Mouse (Mus musculus): ENCODE results near the gene Mpeg1. TPM values are rescaled to one million over a fixed set of nuclear protein-coding genes. Genes with fewer than 3 reads are reported as not detected.
A peak's percentile ranks its signal among the peaks of the same experiment; 100 is the strongest.

Mpeg1 gene
- polyA plus RNA-seq, 2 experiments = 0.92 to 3.5 TPM

DNA sequence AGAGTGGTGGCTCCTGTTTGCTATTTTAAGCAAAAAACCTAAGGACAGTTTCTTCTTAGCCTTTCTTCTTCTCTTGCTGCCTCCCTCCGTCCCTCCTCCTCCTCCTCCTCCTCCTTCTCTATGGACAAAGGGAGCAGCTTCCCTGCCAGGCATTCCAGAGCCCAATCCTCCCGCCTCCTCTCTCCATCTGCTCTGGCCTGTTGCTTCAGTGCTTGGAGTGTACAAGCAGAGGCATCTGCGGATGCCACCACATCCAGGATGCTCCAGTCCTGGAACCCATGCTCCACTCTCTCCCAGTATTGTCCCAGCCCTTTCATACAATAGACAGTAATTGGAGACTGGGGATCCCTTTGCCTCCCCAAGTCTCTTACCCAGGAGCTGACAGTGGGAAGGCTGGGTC is 39.5 kb downstream of the Mpeg1 start:
- Histone ChIP-seq H3K4me1 (ENCODE audit: control insufficient read depth, insufficient read depth, low read length) (peaks cover 7% of the 10 kb centered on the region; the same call in 1 of the 2 replicates), H3K9me3 (ENCODE audit: control insufficient read depth, low read length) (no peaks in the 10 kb centered on the region), H3K4me3 (replicated peaks; ENCODE audit: low read length) (peak overlapping the region; percentile 72), H3K36me3 (ENCODE audit: control insufficient read depth, insufficient read depth, low read length) (no peaks in the 10 kb centered on the region), H3K27me3 (ENCODE audit: control insufficient read depth, insufficient read depth, low read length) (0 out of 2 replicates have a peak, but pooled peaks cover 7% of the 10 kb centered on the region), H3K9ac (ENCODE audit: low read depth, low read length, severe bottlenecking) (0 out of 2 replicates have a peak overlapping the region, but pooled peaks have one; percentile 7), H3K27ac (replicated peaks; ENCODE audit: low read depth, low read length) (0 out of 2 replicates have a peak overlapping the region, but pooled peaks have one; percentile 43), H3K4me2 (replicated peaks; ENCODE audit: low read depth, low read length, severe bottlenecking) (peak overlapping the region; percentile 93)
- no peak for ATAC-seq (ENCODE audit: low FRiP score, low read depth)
- no peak for TF ChIP-seq POLR2A (IDR thresholded peaks at IDR 0.05; ENCODE audit: borderline replicate concordance, extremely low read depth, insufficient read depth, insufficient read length)
- peak; percentile 21 for DNase-seq (ENCODE audit: low spot score)
- WGBS = 14% methylated on average over 3 of the region's 3 CpGs

GRCm38 (mm10) chr19:12500881-12501311 is 40.3 kb downstream of the Mpeg1 start:
- H3K36me3 ChIP-seq (ENCODE audit: control insufficient read depth, insufficient read depth, low read length) = no peaks in the 10 kb centered on the region
- TF ChIP-seq POLR2A (IDR thresholded peaks at IDR 0.05; ENCODE audit: borderline replicate concordance, extremely low read depth, insufficient read depth, insufficient read length) = no peak
- DNase-seq (ENCODE audit: low spot score) = no peak

GRCm38 (mm10) chr19:12501370-12502347 is 41.1 kb downstream of the Mpeg1 start, which contains the start of gene Dtx4:
Gene Dtx4, minus strand, starts transcription at chr19:12501454.
- peak; percentile 94 for DNase-seq (ENCODE audit: low spot score)
- H3K36me3 ChIP-seq (ENCODE audit: control insufficient read depth, insufficient read depth, low read length) = no peaks in the 10 kb centered on the region
- TF ChIP-seq POLR2A (IDR thresholded peaks at IDR 0.05; ENCODE audit: borderline replicate concordance, extremely low read depth, insufficient read depth, insufficient read length) = 0 out of 2 replicates have a peak, but pooled peaks have one; percentile 12
- 0 out of 2 replicates have a peak, but pooled peaks cover 7% of the 10 kb centered on the region for H3K27me3 ChIP-seq (ENCODE audit: control insufficient read depth, insufficient read depth, low read length)
- H3K4me3 ChIP-seq (replicated peaks; ENCODE audit: low read length) = peak within 1 kb of the TSS; percentile 72
- peak within 1 kb of the TSS; percentile 84 for H3K9ac ChIP-seq (ENCODE audit: low read depth, low read length, severe bottlenecking)
- peak within 1 kb of the TSS; percentile 76 for H3K27ac ChIP-seq (replicated peaks; ENCODE audit: low read depth, low read length)
- peak; percentile 87 for ATAC-seq (ENCODE audit: low FRiP score, low read depth)
- peak within 1 kb of the TSS; percentile 93 for H3K4me2 ChIP-seq (replicated peaks; ENCODE audit: low read depth, low read length, severe bottlenecking)
- H3K4me1 ChIP-seq (ENCODE audit: control insufficient read depth, insufficient read depth, low read length) = peaks cover 7% of the 10 kb centered on the region; the same call in 1 of the 2 replicates
- under 1% methylated on average over 58 of the region's 80 CpGs for WGBS
- no peaks in the 10 kb centered on the region for H3K9me3 ChIP-seq (ENCODE audit: control insufficient read depth, low read length)

More at GRCm38 (mm10) chr19:12500881-12501311, 40.3 kb downstream of the Mpeg1 start:
- ATAC-seq (ENCODE audit: low FRiP score, low read depth) = peak; percentile 19
- Histone ChIP-seq H3K9ac (ENCODE audit: low read depth, low read length, severe bottlenecking) (peak overlapping the region; percentile 84), H3K4me2 (replicated peaks; ENCODE audit: low read depth, low read length, severe bottlenecking) (peak overlapping the region; percentile 93), H3K9me3 (ENCODE audit: control insufficient read depth, low read length) (no peaks in the 10 kb centered on the region), H3K4me1 (ENCODE audit: control insufficient read depth, insufficient read depth, low read length) (peaks cover 7% of the 10 kb centered on the region; the same call in 1 of the 2 replicates), H3K27me3 (ENCODE audit: control insufficient read depth, insufficient read depth, low read length) (0 out of 2 replicates have a peak, but pooled peaks cover 7% of the 10 kb centered on the region), H3K27ac (replicated peaks; ENCODE audit: low read depth, low read length) (peak overlapping the region; percentile 76), H3K4me3 (replicated peaks; ENCODE audit: low read length) (peak overlapping the region; percentile 72)
- WGBS = under 1% methylated on average over 25 of the region's 38 CpGs

DNA sequence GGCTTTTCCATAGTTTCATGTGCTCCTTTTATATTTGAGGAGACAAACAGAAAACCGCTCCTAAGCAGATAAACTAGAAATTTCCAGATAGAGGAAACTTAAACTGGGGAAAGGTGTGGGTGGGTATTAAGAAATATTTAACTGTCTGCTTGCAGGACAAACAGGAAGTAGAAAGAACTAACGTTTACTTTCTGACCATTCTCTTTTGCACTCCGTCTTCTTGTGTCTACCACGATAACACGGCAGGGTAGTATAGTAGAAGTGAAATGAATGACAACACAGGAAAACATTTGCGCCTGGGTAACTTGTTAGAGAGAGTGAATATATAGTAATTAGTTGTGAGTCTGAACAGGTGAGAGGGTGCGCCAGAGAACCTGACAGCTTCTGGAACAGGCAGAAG is 42.2 kb downstream of the Mpeg1 start:
- no peaks in the 10 kb centered on the region for H3K36me3 ChIP-seq (ENCODE audit: control insufficient read depth, insufficient read depth, low read length)
- no peak overlapping the region for H3K4me2 ChIP-seq (replicated peaks; ENCODE audit: low read depth, low read length, severe bottlenecking)
- no peak overlapping the region for H3K27ac ChIP-seq (replicated peaks; ENCODE audit: low read depth, low read length)
- ATAC-seq (ENCODE audit: low FRiP score, low read depth) = no peak
- no peak for DNase-seq (ENCODE audit: low spot score)
- TF ChIP-seq POLR2A (IDR thresholded peaks at IDR 0.05; ENCODE audit: borderline replicate concordance, extremely low read depth, insufficient read depth, insufficient read length) = no peak
- H3K9ac ChIP-seq (ENCODE audit: low read depth, low read length, severe bottlenecking) = no peak overlapping the region
- peaks cover 7% of the 10 kb centered on the region; the same call in 1 of the 2 replicates for H3K4me1 ChIP-seq (ENCODE audit: control insufficient read depth, insufficient read depth, low read length)
- WGBS = 91% methylated on average over 7 of the region's 7 CpGs
- H3K4me3 ChIP-seq (replicated peaks; ENCODE audit: low read length) = no peak overlapping the region
- no peaks in the 10 kb centered on the region for H3K9me3 ChIP-seq (ENCODE audit: control insufficient read depth, low read length)
- H3K27me3 ChIP-seq (ENCODE audit: control insufficient read depth, insufficient read depth, low read length) = 0 out of 2 replicates have a peak, but pooled peaks cover 7% of the 10 kb centered on the region

DNA sequence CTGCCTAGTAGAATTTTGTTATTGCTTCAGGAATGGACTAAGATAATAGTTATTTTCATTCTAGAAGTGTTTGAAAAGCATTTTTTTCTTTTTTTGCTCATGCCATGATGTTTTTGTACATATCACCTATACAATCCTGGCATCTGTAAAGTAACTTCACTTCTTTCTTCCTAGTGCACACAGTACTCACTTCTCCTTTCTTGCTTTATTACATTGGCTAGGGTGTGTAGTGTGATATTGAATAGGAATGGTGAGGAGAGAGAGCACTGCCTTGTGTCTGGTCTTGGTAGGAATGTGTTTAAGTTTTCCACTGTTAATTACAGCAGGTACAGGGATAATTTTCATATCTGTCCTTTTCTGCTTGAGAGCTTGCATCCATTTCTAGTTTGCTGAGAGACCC is 54.0 kb downstream of the Mpeg1 start:
- Histone ChIP-seq H3K27ac (replicated peaks; ENCODE audit: low read depth, low read length) (no peak overlapping the region), H3K27me3 (ENCODE audit: control insufficient read depth, insufficient read depth, low read length) (no peaks in the 10 kb centered on the region), H3K4me1 (ENCODE audit: control insufficient read depth, insufficient read depth, low read length) (no peaks in the 10 kb centered on the region), H3K4me3 (replicated peaks; ENCODE audit: low read length) (no peak overlapping the region), H3K36me3 (ENCODE audit: control insufficient read depth, insufficient read depth, low read length) (no peaks in the 10 kb centered on the region), H3K9me3 (ENCODE audit: control insufficient read depth, low read length) (no peaks in the 10 kb centered on the region), H3K9ac (ENCODE audit: low read depth, low read length, severe bottlenecking) (no peak overlapping the region), H3K4me2 (replicated peaks; ENCODE audit: low read depth, low read length, severe bottlenecking) (no peak overlapping the region)
- TF ChIP-seq POLR2A (IDR thresholded peaks at IDR 0.05; ENCODE audit: borderline replicate concordance, extremely low read depth, insufficient read depth, insufficient read length) = no peak
- DNase-seq (ENCODE audit: low spot score) = no peak
- ATAC-seq (ENCODE audit: low FRiP score, low read depth) = no peak

Other genes starting within 250 kb of the Mpeg1 start
- gene Olfr1432, start 228.2 kb upstream of the Mpeg1 start, polyA plus RNA-seq (2012; rRNA removed) = not detected in 2 replicates
- gene Olfr1432, start 228.2 kb upstream of the Mpeg1 start, polyA plus RNA-seq (2014; fragmentation: Nextera tagmentation; extraction: Ambion mirVana) = not detected in 2 replicates
- gene Olfr262, start 219.1 kb upstream of the Mpeg1 start, polyA plus RNA-seq (2012; rRNA removed) = not detected in 2 replicates
- not detected in 2 replicates for gene Olfr262, start 219.1 kb upstream of the Mpeg1 start, polyA plus RNA-seq (2014; fragmentation: Nextera tagmentation; extraction: Ambion mirVana)
- not detected in 2 replicates for gene Olfr235, start 199.7 kb upstream of the Mpeg1 start, polyA plus RNA-seq (2012; rRNA removed)
- not detected in 2 replicates for gene Olfr235, start 199.7 kb upstream of the Mpeg1 start, polyA plus RNA-seq (2014; fragmentation: Nextera tagmentation; extraction: Ambion mirVana)
- gene Olfr1434, start 180.9 kb upstream of the Mpeg1 start, polyA plus RNA-seq (2012; rRNA removed) = not detected in 2 replicates
- gene Olfr1434, start 180.9 kb upstream of the Mpeg1 start, polyA plus RNA-seq (2014; fragmentation: Nextera tagmentation; extraction: Ambion mirVana) = not detected in 2 replicates
- not detected in 2 replicates for gene Olfr1436, start 161.6 kb upstream of the Mpeg1 start, polyA plus RNA-seq (2012; rRNA removed)
- gene Olfr1436, start 161.6 kb upstream of the Mpeg1 start, polyA plus RNA-seq (2014; fragmentation: Nextera tagmentation; extraction: Ambion mirVana) = not detected in 2 replicates
- gene Olfr1437, start 135.7 kb upstream of the Mpeg1 start, polyA plus RNA-seq (2012; rRNA removed) = not detected in 2 replicates
- gene Olfr1437, start 135.7 kb upstream of the Mpeg1 start, polyA plus RNA-seq (2014; fragmentation: Nextera tagmentation; extraction: Ambion mirVana) = not detected in 2 replicates
- not detected in 2 replicates for gene Olfr1438-ps1, start 124.9 kb upstream of the Mpeg1 start, polyA plus RNA-seq (2012; rRNA removed)
- not detected in 2 replicates for gene Olfr1438-ps1, start 124.9 kb upstream of the Mpeg1 start, polyA plus RNA-seq (2014; fragmentation: Nextera tagmentation; extraction: Ambion mirVana)
- gene Olfr1440, start 73.5 kb upstream of the Mpeg1 start, polyA plus RNA-seq (2012; rRNA removed) = not detected in 2 replicates
- not detected in 2 replicates for gene Olfr1440, start 73.5 kb upstream of the Mpeg1 start, polyA plus RNA-seq (2014; fragmentation: Nextera tagmentation; extraction: Ambion mirVana)
- gene Olfr1441, start 43.3 kb upstream of the Mpeg1 start, polyA plus RNA-seq (2012; rRNA removed) = not detected in 2 replicates
- not detected in 2 replicates for gene Olfr1441, start 43.3 kb upstream of the Mpeg1 start, polyA plus RNA-seq (2014; fragmentation: Nextera tagmentation; extraction: Ambion mirVana)
- not detected in 2 replicates for gene Pfpl, start 32.9 kb upstream of the Mpeg1 start, polyA plus RNA-seq (2012; rRNA removed)
- not detected in 2 replicates for gene Pfpl, start 32.9 kb upstream of the Mpeg1 start, polyA plus RNA-seq (2014; fragmentation: Nextera tagmentation; extraction: Ambion mirVana)
- gene Dtx4, start 40.7 kb downstream of the Mpeg1 start, polyA plus RNA-seq (2012; rRNA removed) = 10.3 and 10.6 TPM in 2 replicates
- 10.4 TPM in 2 replicates for gene Dtx4, start 40.7 kb downstream of the Mpeg1 start, polyA plus RNA-seq (2014; fragmentation: Nextera tagmentation; extraction: Ambion mirVana)
- 11.0 and 17.1 TPM in 2 replicates for gene Fam111a, start 85.0 kb downstream of the Mpeg1 start, polyA plus RNA-seq (2012; rRNA removed)
- 23.8 and 25.1 TPM in 2 replicates for gene Fam111a, start 85.0 kb downstream of the Mpeg1 start, polyA plus RNA-seq (2014; fragmentation: Nextera tagmentation; extraction: Ambion mirVana)
- 0.04 and 0.08 TPM in 2 replicates for gene Gm4952, start 139.2 kb downstream of the Mpeg1 start, polyA plus RNA-seq (2012; rRNA removed)
- 0.33 TPM in 1 of 2 replicates, not detected in the other for gene Gm4952, start 139.2 kb downstream of the Mpeg1 start, polyA plus RNA-seq (2014; fragmentation: Nextera tagmentation; extraction: Ambion mirVana)
- gene Glyat, start 172.5 kb downstream of the Mpeg1 start, polyA plus RNA-seq (2012; rRNA removed) = 0.04 TPM in 1 of 2 replicates, not detected in the other
- not detected in 2 replicates for gene Glyat, start 172.5 kb downstream of the Mpeg1 start, polyA plus RNA-seq (2014; fragmentation: Nextera tagmentation; extraction: Ambion mirVana)
- not detected in 2 replicates for gene Olfr1442, start 209.7 kb downstream of the Mpeg1 start, polyA plus RNA-seq (2012; rRNA removed)
- not detected in 2 replicates for gene Olfr1442, start 209.7 kb downstream of the Mpeg1 start, polyA plus RNA-seq (2014; fragmentation: Nextera tagmentation; extraction: Ambion mirVana)
- not detected in 2 replicates for gene Olfr1443, start 217.3 kb downstream of the Mpeg1 start, polyA plus RNA-seq (2012; rRNA removed)
- not detected in 2 replicates for gene Olfr1443, start 217.3 kb downstream of the Mpeg1 start, polyA plus RNA-seq (2014; fragmentation: Nextera tagmentation; extraction: Ambion mirVana)
- not detected in 2 replicates for gene Keg1, start 235.0 kb downstream of the Mpeg1 start, polyA plus RNA-seq (2012; rRNA removed)
- not detected in 2 replicates for gene Keg1, start 235.0 kb downstream of the Mpeg1 start, polyA plus RNA-seq (2014; fragmentation: Nextera tagmentation; extraction: Ambion mirVana)

Data from limb, embryonic 14.5 days (tissue).